Mouse (Mus musculus) kidney, postnatal 0 days (tissue): ENCODE measurements around the gene Prkg1. TPM values are rescaled to one million over a fixed set of nuclear protein-coding genes. Genes with fewer than 3 reads are reported as not detected.
A peak's percentile ranks its signal among the peaks of the same experiment; 100 is the strongest.

Experiments
- ATAC-seq: fragments of 200-750 bp; cut with Nextera tagmentation; replicated peaks from 2 replicates; pipeline ENCODE4 v1.8.0; 2017; ENCODE audit warnings: low read depth, moderate number of reproducible peaks, moderate TSS enrichment, moderate library complexity; ENCODE audit not compliant: low FRiP score
- DNase-seq: peaks from one replicate; pipeline ENCODE4 v3.0.0-alpha.2; 2016; ENCODE audit warnings: low spot score
- H3K27ac ChIP-seq: fragments of 300-500 bp; sonication (generic); 2 replicates; pipeline ENCODE4 v1.5.1; 2014; ENCODE audit warnings: mild to moderate bottlenecking
- H3K27me3 ChIP-seq: fragments of 300-500 bp; sonication (generic); 2 replicates; pipeline ENCODE4 v1.6.1; 2014; ENCODE audit warnings: low read length, mixed read lengths; ENCODE audit not compliant: insufficient read depth
- H3K36me3 ChIP-seq: fragments of 300-500 bp; sonication (generic); 2 replicates; pipeline ENCODE4 v1.6.1; 2014; ENCODE audit warnings: low read length, mixed read lengths; ENCODE audit not compliant: insufficient read depth
- H3K4me1 ChIP-seq: fragments of 300-500 bp; sonication (generic); replicated peaks from 2 replicates; pipeline ENCODE4 v1.6.1; 2014; ENCODE audit warnings: antibody characterized with exemption, low read length, mixed read lengths; ENCODE audit not compliant: insufficient read depth
- H3K4me2 ChIP-seq: fragments of 300-500 bp; sonication (generic); 2 replicates; pipeline ENCODE4 v1.6.1; 2014; ENCODE audit warnings: mild to moderate bottlenecking, low read length, moderate library complexity, mixed read lengths
- H3K4me3 ChIP-seq: fragments of 300-500 bp; sonication (generic); replicated peaks from 2 replicates; pipeline ENCODE4 v1.5.1; 2014; ENCODE audit warnings: low read depth, low read length
- H3K9ac ChIP-seq: fragments of 300-500 bp; sonication (generic); 2 replicates; pipeline ENCODE4 v1.6.1; 2014; ENCODE audit warnings: low read depth, low read length
- H3K9me3 ChIP-seq: fragments of 300-500 bp; sonication (generic); replicated peaks from 2 replicates; pipeline ENCODE4 v1.6.1; 2016; ENCODE audit warnings: low read length, inconsistent platforms, mixed read lengths
- CTCF ChIP-seq: IDR thresholded peaks from 2 replicates; pipeline ENCODE4 v1.5.1; 2016; ENCODE audit warnings: antibody characterized with exemption, low read depth, mild to moderate bottlenecking, moderate library complexity
- WGBS: fragments of 180-500 bp; shearing (Covaris S2); extraction: QIAGEN DNeasy Blood & Tissue Kit; methylation state at CpG from one replicate; pipeline ENCODE4 v1.1.7; 2014; 5-methylcytosine and 5-hydroxymethylcytosine counted together
- polyA plus RNA-seq: library from polyadenylated mRNA; unstranded; fragments of >200 nt; fragmentation: Nextera tagmentation; extraction: Ambion mirVana; gene quantifications from 2 replicates; pipeline ENCODE4 v1.2.1, GENCODE M21; 2015

Gene Prkg1
- polyA plus RNA-seq, 1 experiment from 2014 or later, result 2.3 TPM

- Histone ChIP-seq H3K4me3 (peak overlapping the region; percentile 60), H3K9ac (peak overlapping the region; percentile 49; the same call in 1 of the 2 replicates), H3K4me1 (peaks cover 12% of the 10 kb centered on the region), H3K27ac (no peak overlapping the region), H3K9me3 (no peaks in the 10 kb centered on the region), H3K27me3 (peaks cover 13% of the 10 kb centered on the region; the same call in 1 of the 2 replicates), H3K4me2 (peak overlapping the region; percentile 99), H3K36me3 (no peaks in the 10 kb centered on the region)
- no peak for ATAC-seq
- TF ChIP-seq CTCF, result no peak
- no peak for DNase-seq
- WGBS, result 15% methylated on average over 8 of the region's 8 CpGs
Observed at GRCm38 (mm10) chr19:31665007-31665406, 99.8 kb downstream of the Prkg1 start.

GRCm38 (mm10) chr19:31664159-31664991, 100.5 kb downstream of the Prkg1 start:
- Histone ChIP-seq H3K4me3 (peak overlapping the region; percentile 60), H3K9me3 (no peaks in the 10 kb centered on the region), H3K4me1 (peaks cover 12% of the 10 kb centered on the region), H3K27ac (no peak overlapping the region), H3K36me3 (no peaks in the 10 kb centered on the region), H3K4me2 (peak overlapping the region; percentile 99), H3K9ac (peak overlapping the region; percentile 49; the same call in 1 of the 2 replicates), H3K27me3 (peaks cover 13% of the 10 kb centered on the region; the same call in 1 of the 2 replicates)
- TF ChIP-seq CTCF, result no peak
- DNase-seq (peak; percentile 66), ATAC-seq (0 out of 2 replicates have a peak, but pooled peaks have one; percentile 21)
- under 1% methylated on average over 52 of the region's 52 CpGs for WGBS

DNA sequence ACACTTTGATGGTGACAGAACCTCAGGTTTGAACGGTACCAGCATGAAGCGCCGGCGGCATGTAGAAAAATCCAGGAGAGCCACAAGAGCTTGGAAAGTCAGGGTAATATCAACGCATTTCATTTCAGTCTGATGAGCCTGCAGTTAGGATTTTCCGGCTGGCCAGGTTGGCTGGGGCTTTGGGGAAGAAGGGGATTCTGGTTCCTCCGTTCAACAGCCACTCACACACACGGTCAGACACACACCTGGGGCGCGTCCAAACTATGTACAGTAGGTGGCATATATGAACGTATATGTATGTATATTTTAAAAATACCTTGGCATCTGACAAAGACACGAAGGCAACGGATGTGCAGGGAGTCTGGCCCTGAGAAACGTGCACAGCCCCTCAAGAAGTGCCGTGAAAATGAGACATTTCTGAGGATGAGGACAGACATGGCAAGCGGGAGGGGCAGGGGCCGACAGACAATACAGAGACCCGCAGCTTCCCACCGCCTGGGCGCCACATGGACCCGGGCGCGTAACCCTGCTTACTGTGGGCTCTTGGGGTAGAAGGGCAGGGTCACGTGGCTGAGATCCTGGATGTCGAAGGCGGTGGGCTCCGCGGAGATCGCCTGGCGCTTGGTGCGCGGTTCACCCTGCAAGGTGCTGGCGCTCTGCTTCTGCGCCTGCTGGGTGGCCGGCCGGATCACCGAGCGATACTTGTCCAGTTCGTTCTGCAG, 101.2 kb downstream of the Prkg1 start:
- H3K9ac ChIP-seq, result peak overlapping the region; percentile 49; the same call in 1 of the 2 replicates
- peaks cover 13% of the 10 kb centered on the region; the same call in 1 of the 2 replicates for H3K27me3 ChIP-seq
- H3K4me3 ChIP-seq, result peak overlapping the region; percentile 60
- no peaks in the 10 kb centered on the region for H3K36me3 ChIP-seq
- H3K4me2 ChIP-seq, result peak overlapping the region; percentile 99
- 9% methylated on average over 39 of the region's 39 CpGs for WGBS
- H3K27ac ChIP-seq, result no peak overlapping the region
- H3K9me3 ChIP-seq, result no peaks in the 10 kb centered on the region
- no peak for TF ChIP-seq CTCF
- DNase-seq, result peak; percentile 24
- ATAC-seq, result peak; percentile 43; the same call in 1 of the 2 replicates
- H3K4me1 ChIP-seq, result peaks cover 12% of the 10 kb centered on the region

DNA sequence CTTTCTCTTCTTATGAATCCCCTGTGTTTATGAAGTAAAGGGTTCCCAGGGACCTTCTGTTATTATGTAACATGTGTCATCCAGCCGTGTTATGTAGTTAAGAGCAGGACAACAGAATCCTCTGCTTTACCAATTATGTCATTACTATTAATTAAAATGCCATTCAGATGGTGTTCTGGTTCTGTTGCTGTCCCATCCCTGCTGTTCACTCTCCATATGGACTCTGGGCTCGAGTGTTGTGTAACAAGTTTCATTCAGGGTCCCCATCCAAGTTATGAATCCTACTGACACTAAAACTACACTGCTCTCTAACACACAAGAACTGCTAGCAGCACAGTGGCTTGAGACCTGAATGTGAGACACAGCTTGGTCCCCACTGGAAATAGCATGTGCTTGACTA, 102.0 kb downstream of the Prkg1 start:
- DNase-seq, result no peak
- no peak overlapping the region for H3K9ac ChIP-seq
- H3K36me3 ChIP-seq, result no peaks in the 10 kb centered on the region
- no peaks in the 10 kb centered on the region for H3K9me3 ChIP-seq
- TF ChIP-seq CTCF, result no peak
- H3K4me1 ChIP-seq, result peaks cover 12% of the 10 kb centered on the region
- H3K4me3 ChIP-seq, result no peak overlapping the region
- H3K4me2 ChIP-seq, result no peak overlapping the region
- ATAC-seq, result no peak
- H3K27me3 ChIP-seq, result peaks cover 13% of the 10 kb centered on the region; the same call in 1 of the 2 replicates
- WGBS, result 69% methylated on average over 2 of the region's 2 CpGs
- H3K27ac ChIP-seq, result no peak overlapping the region

DNA sequence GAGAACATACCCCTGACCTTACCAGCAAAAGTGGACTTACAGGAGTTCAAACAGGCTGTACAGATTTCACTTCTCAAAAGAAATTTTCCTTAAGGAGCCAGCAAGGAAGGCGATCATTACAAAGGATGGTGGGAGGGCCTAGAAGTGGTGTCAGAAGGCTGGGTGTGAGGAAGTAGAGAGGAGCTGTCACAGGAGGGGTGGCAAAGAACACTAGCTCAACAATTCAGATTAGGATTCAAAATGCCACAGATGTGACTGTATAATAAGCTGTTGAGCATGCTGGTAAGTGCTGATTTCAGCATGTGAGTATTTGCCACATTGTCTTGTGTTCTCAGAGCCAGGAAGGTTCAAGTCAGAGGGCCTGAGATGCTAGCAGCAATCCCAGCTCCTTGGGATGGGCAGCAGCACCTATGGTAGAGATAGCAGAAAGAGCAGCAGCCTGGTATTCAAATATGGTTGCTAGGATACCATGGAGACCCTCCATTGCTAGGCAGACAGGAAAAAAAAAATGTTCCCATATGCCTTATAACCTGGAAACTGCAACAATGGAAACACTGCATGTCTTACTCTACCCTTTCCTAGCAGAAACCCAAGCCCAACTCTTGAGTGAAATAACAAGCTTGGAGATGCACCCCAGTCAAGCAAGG, 106.0 kb downstream of the Prkg1 start:
- Histone ChIP-seq H3K36me3 (no peaks in the 10 kb centered on the region), H3K27me3 (peaks cover 9% of the 10 kb centered on the region; the same call in 1 of the 2 replicates), H3K27ac (no peak overlapping the region), H3K4me1 (peaks cover 6% of the 10 kb centered on the region; the same call in 1 of the 2 replicates), H3K9me3 (no peaks in the 10 kb centered on the region), H3K4me2 (no peak overlapping the region), H3K4me3 (no peak overlapping the region), H3K9ac (no peak overlapping the region)
- TF ChIP-seq CTCF, result no peak
- ATAC-seq, result no peak
- 61% methylated on average over 1 of the region's 1 CpGs for WGBS
- DNase-seq, result no peak

DNA sequence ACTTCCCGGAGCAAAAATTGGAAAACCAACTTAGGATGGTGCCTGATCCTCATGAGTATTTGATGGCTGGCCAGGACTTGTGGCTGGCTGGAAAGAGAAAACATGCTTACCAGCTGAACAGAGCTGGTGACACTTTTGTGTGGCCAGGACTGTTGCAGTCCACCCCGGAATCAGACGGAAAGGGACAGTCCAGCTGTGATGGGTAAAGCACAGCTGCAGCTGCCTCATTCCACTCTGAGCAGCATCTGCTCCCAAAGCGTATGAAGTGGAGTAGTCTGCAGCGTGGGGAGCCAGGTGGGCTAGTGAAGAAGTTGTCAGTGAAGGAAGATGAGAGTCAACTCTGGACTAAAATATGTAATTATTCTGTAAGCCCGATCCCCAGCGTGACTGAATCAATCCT, 108.6 kb downstream of the Prkg1 start:
- TF ChIP-seq CTCF, result no peak
- Histone ChIP-seq H3K27me3 (no peaks in the 10 kb centered on the region), H3K36me3 (no peaks in the 10 kb centered on the region), H3K4me1 (no peaks in the 10 kb centered on the region), H3K9ac (no peak overlapping the region), H3K27ac (no peak overlapping the region), H3K9me3 (no peaks in the 10 kb centered on the region), H3K4me3 (no peak overlapping the region), H3K4me2 (no peak overlapping the region)
- DNase-seq (no peak), ATAC-seq (no peak)
- WGBS, result 78% methylated on average over 7 of the region's 7 CpGs
